Mouse (Mus musculus) intestine, embryonic 14.5 days (tissue): ENCODE data around the gene Avp. TPM values are rescaled to one million over a fixed set of nuclear protein-coding genes. Genes with fewer than 3 reads are reported as not detected.
A peak's percentile ranks its signal among the peaks of the same experiment; 100 is the strongest.

Experiments
- ATAC-seq: fragments of 200-750 bp; cut with Nextera tagmentation; replicated peaks from 2 replicates; pipeline ENCODE4 v1.8.0; 2017; ENCODE audit warnings: low read depth, moderate number of reproducible peaks, moderate TSS enrichment, moderate library complexity; ENCODE audit not compliant: low FRiP score, low TSS enrichment
- DNase-seq: peaks from one replicate; pipeline ENCODE4 v3.0.0-alpha.2; 2018; ENCODE audit warnings: low spot score
- H3K27ac ChIP-seq: fragments of 300-500 bp; sonication (generic); 2 replicates; pipeline ENCODE4 v1.5.1; 2014; ENCODE audit warnings: low read depth, mild to moderate bottlenecking, control low read depth
- H3K27me3 ChIP-seq: fragments of 300-500 bp; sonication (generic); replicated peaks from 2 replicates; pipeline ENCODE4 v1.6.1; 2014; ENCODE audit warnings: low read length, control low read depth; ENCODE audit not compliant: control insufficient read depth, insufficient read depth
- H3K36me3 ChIP-seq: fragments of 300-500 bp; sonication (generic); 2 replicates; pipeline ENCODE4 v1.6.1; 2014; ENCODE audit warnings: low read length, control low read depth; ENCODE audit not compliant: control insufficient read depth, insufficient read depth
- H3K4me1 ChIP-seq: fragments of 300-500 bp; sonication (generic); replicated peaks from 2 replicates; pipeline ENCODE4 v1.6.1; 2014; ENCODE audit warnings: low read length, control low read depth, mixed read lengths; ENCODE audit not compliant: control insufficient read depth, insufficient read depth
- H3K4me2 ChIP-seq: fragments of 300-500 bp; sonication (generic); 2 replicates; pipeline ENCODE4 v1.6.1; 2014; ENCODE audit warnings: low read length
- H3K4me3 ChIP-seq: fragments of 300-500 bp; sonication (generic); 2 replicates; pipeline ENCODE4 v1.5.1; 2014; ENCODE audit warnings: low read depth, low read length, control low read depth, mixed read lengths
- H3K9ac ChIP-seq: fragments of 300-500 bp; sonication (generic); 2 replicates; pipeline ENCODE4 v1.6.1; 2014; ENCODE audit warnings: mild to moderate bottlenecking, low read length
- H3K9me3 ChIP-seq: fragments of 300-500 bp; sonication (generic); 2 replicates; pipeline ENCODE4 v1.6.1; 2016; ENCODE audit warnings: low read length, control low read depth; ENCODE audit not compliant: control insufficient read depth
- WGBS: fragments of 180-500 bp; shearing (Covaris S2); extraction: QIAGEN DNeasy Blood & Tissue Kit; methylation state at CpG from one replicate; pipeline ENCODE4 v1.1.7; 2014; 5-methylcytosine and 5-hydroxymethylcytosine counted together
- polyA plus RNA-seq: library from polyadenylated mRNA; unstranded; fragments of >200 nt; fragmentation: Nextera tagmentation; extraction: Ambion mirVana; gene quantifications from 2 replicates; pipeline ENCODE4 v1.2.1, GENCODE M21; 2014

The Avp gene
- polyA plus RNA-seq, 1 experiment from 2014 or later = not detected

GRCm38 (mm10) chr2:130564063-130564462 lies 18.3 kb downstream of the Avp start:
- no peaks in the 10 kb centered on the region for H3K27me3 ChIP-seq
- no peak overlapping the region for H3K27ac ChIP-seq
- H3K9me3 ChIP-seq = no peaks in the 10 kb centered on the region
- WGBS = under 1% methylated on average over 23 of the region's 23 CpGs
- peak overlapping the region; percentile 82 for H3K4me2 ChIP-seq
- ATAC-seq = peak; percentile 14
- H3K4me1 ChIP-seq = peaks cover 9% of the 10 kb centered on the region; the same call in 1 of the 2 replicates
- peak overlapping the region; percentile 81 for H3K9ac ChIP-seq
- DNase-seq = no peak
- H3K36me3 ChIP-seq = peaks cover 26% of the 10 kb centered on the region
- H3K4me3 ChIP-seq = peak overlapping the region; percentile 92

DNA sequence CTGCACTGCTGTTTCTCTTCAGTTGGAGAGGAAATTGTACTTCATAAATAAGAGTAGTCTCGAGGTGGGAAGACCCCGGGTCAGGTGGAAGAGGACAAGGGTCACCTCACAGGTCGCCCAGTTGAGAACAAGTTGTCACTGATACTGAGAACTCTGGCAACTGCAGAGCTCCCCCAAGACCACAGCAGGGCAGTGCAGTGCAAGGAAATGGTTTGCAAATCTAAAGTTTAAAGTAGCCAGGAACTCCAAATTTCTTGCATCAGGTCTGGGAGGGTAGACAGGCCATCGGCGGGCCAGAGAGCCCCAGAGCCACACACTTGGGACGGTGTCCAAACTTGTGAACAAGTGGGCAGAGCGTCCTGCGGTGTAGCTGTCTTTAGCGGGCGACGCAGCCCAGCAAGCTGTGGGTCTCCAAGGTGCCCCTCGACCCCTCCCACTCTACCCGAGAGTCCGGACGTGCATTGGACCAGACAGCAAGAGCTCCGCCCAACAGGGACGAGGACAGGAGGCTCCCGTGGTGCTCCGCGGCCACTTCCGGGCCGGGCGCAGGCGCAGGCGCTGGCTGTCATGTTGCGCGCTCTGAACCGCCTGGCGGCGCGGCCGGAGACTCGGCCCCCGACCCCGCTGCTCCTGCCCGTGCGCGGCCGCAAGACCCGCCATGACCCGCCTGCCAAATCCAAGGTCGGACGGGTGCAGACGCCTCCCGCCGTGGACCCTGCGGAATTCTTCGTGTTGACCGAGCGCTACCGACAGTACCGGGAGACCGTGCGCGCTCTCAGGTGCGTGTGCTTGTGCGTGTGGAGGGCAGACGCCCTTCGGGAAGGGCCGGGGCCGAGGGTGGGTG lies 18.9 kb downstream of the Avp start, which contains the start of gene Mrps26:
TSS of gene Mrps26 (plus strand) at position 531 of the 844 bp plus-strand sequence.
- peak within 1 kb of the TSS; percentile 81 for H3K9ac ChIP-seq
- peak within 1 kb of the TSS; percentile 82 for H3K4me2 ChIP-seq
- WGBS = under 1% methylated on average over 61 of the region's 61 CpGs
- H3K27me3 ChIP-seq = no peaks in the 10 kb centered on the region
- H3K4me1 ChIP-seq = peaks cover 9% of the 10 kb centered on the region; the same call in 1 of the 2 replicates
- no peak within 1 kb of the TSS; the same call in 1 of the 2 replicates for H3K27ac ChIP-seq
- DNase-seq (peak; percentile 93), ATAC-seq (peak; percentile 98)
- H3K4me3 ChIP-seq = peak within 1 kb of the TSS; percentile 92
- H3K36me3 ChIP-seq = peaks cover 26% of the 10 kb centered on the region
- H3K9me3 ChIP-seq = no peaks in the 10 kb centered on the region

DNA sequence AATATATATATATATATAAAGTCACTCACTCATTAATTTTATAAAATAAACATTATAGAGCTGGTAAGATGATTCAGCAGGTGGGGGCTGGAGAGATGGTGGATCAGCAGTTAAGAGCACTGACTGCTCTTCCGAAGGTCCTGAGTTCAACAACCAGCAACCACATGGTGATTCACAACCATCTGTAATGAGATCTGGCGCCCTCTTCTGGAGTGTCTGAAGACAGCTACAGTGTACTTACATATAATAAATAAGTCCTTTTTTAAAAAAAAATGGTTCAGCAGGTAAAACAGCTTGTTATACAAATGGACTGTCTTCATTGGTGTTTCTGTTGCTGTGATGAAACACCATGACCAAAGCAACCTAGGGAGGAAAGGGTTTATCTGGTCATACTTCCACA lies 24.3 kb downstream of the Avp start:
- no peaks in the 10 kb centered on the region for H3K4me1 ChIP-seq
- H3K9ac ChIP-seq = no peak overlapping the region
- H3K27me3 ChIP-seq = no peaks in the 10 kb centered on the region
- H3K4me3 ChIP-seq = no peak overlapping the region
- peaks cover 45% of the 10 kb centered on the region for H3K36me3 ChIP-seq
- ATAC-seq = no peak
- DNase-seq = no peak
- no peak overlapping the region for H3K27ac ChIP-seq
- H3K4me2 ChIP-seq = no peak overlapping the region
- 70% methylated on average over 2 of the region's 2 CpGs for WGBS
- H3K9me3 ChIP-seq = no peaks in the 10 kb centered on the region

GRCm38 (mm10) chr2:130557462-130557861 lies 24.9 kb downstream of the Avp start:
- no peak for ATAC-seq
- DNase-seq = no peak
- H3K9me3 ChIP-seq = no peaks in the 10 kb centered on the region
- peaks cover 51% of the 10 kb centered on the region for H3K36me3 ChIP-seq
- no peak overlapping the region for H3K9ac ChIP-seq
- no peak overlapping the region for H3K27ac ChIP-seq
- whole genome bisulfite sequencing = 93% methylated on average over 2 of the region's 2 CpGs
- no peaks in the 10 kb centered on the region for H3K4me1 ChIP-seq
- no peak overlapping the region for H3K4me3 ChIP-seq
- no peak overlapping the region for H3K4me2 ChIP-seq
- H3K27me3 ChIP-seq = no peaks in the 10 kb centered on the region

- Histone ChIP-seq H3K9me3 (no peaks in the 10 kb centered on the region), H3K27ac (no peak overlapping the region), H3K27me3 (no peaks in the 10 kb centered on the region), H3K4me1 (no peaks in the 10 kb centered on the region), H3K4me2 (no peak overlapping the region), H3K9ac (no peak overlapping the region), H3K36me3 (peaks cover 62% of the 10 kb centered on the region), H3K4me3 (no peak overlapping the region)
- DNase-seq (no peak), ATAC-seq (no peak)
- WGBS = 91% methylated on average over 1 of the region's 1 CpGs
Measured at GRCm38 (mm10) chr2:130556292-130556691, 26.1 kb downstream of the Avp start.

DNA sequence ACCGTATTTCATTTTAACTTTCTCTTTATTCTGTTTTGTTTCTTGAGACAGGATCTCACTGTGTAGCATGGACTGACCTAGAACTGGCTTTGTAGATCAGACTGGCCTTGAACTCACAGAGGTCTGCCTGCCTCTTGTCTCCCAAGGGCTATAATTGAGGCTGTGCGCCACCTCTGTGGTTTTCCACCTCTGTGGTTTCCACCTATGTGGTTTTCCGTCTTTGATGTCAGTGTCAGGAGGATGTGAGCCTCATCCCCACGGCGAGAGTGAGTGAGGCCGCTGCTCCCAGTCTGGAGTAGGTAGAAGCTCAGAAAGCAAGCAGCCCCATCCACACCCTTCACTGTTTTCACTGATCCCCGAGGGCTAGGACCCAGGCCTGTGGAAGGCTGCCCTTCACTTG lies 27.5 kb downstream of the Avp start:
- H3K9ac ChIP-seq = no peak overlapping the region
- H3K36me3 ChIP-seq = peaks cover 75% of the 10 kb centered on the region

GRCm38 (mm10) chr2:130546957-130547356 lies 35.4 kb downstream of the Avp start:
- Histone ChIP-seq H3K9me3 (no peaks in the 10 kb centered on the region), H3K9ac (no peak overlapping the region), H3K36me3 (peaks cover 93% of the 10 kb centered on the region), H3K27ac (no peak overlapping the region), H3K4me1 (no peaks in the 10 kb centered on the region), H3K4me2 (no peak overlapping the region), H3K27me3 (no peaks in the 10 kb centered on the region), H3K4me3 (no peak overlapping the region)
- 87% methylated on average over 8 of the region's 8 CpGs for WGBS
- DNase-seq (no peak), ATAC-seq (no peak)

More for the DNA sequence above, 27.5 kb downstream of the Avp start:
- H3K4me1 ChIP-seq = no peaks in the 10 kb centered on the region
- WGBS = 87% methylated on average over 7 of the region's 7 CpGs
- H3K4me3 ChIP-seq = no peak overlapping the region
- no peaks in the 10 kb centered on the region for H3K9me3 ChIP-seq
- H3K27me3 ChIP-seq = no peaks in the 10 kb centered on the region
- DNase-seq (no peak), ATAC-seq (no peak)
- H3K4me2 ChIP-seq = no peak overlapping the region
- H3K27ac ChIP-seq = no peak overlapping the region

- H3K27ac ChIP-seq = no peak overlapping the region
- ATAC-seq = no peak
- H3K9ac ChIP-seq = no peak overlapping the region
- H3K4me2 ChIP-seq = no peak overlapping the region
- peaks cover 76% of the 10 kb centered on the region for H3K36me3 ChIP-seq
- no peaks in the 10 kb centered on the region for H3K9me3 ChIP-seq
- H3K4me3 ChIP-seq = no peak overlapping the region
- no peaks in the 10 kb centered on the region for H3K4me1 ChIP-seq
- WGBS = 92% methylated on average over 9 of the region's 9 CpGs
- no peak for DNase-seq
- H3K27me3 ChIP-seq = no peaks in the 10 kb centered on the region
Measured at GRCm38 (mm10) chr2:130540266-130540665, 42.1 kb downstream of the Avp start.
